Mouse (Mus musculus) cortical plate, adult 2 months (tissue): ENCODE measurements around the gene Slc7a8.

Experiments used
- CTCF ChIP-seq: fragments of 200-500 bp; IDR thresholded peaks from 2 replicates; pipeline ENCODE4 v1.5.1; 2011; ENCODE audit warnings: mild to moderate bottlenecking, control low read depth, low read length; ENCODE audit not compliant: insufficient read depth; ENCODE audit errors: extremely low read depth
- POLR2A ChIP-seq: fragments of 200-500 bp; IDR thresholded peaks from 2 replicates; pipeline ENCODE4 v1.6.1; 2011; ENCODE audit warnings: mild to moderate bottlenecking, low read length, control low read depth; ENCODE audit not compliant: insufficient read depth; ENCODE audit errors: extremely low read depth

DNA sequence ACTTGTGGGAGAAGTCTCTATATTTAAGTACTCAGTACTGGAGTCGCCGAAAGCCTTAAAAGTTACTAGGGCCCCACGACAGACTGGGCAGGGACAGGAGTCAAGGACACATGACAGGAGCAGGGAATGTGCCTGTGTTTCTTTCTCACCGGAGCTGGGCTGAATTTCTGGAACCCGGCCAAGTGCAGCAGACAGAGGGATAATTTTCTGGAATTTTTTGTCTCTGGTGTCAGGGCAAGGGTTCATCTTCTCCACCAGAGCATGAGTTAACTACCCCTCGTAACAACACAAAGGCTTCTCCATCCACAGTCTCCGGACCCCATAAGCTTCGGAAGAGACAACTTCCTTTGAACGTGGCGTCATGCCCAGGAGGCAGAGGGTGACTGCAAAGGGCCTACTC, 4.7 kb upstream of the Slc7a8 start:
- TF ChIP-seq CTCF = no peak
- TF ChIP-seq POLR2A = no peak
